Mouse (Mus musculus): ENCODE data around the gene Lrig2.

Lrig2 gene

GRCm38 (mm10) chr3:104367912-104368311 lies 143.8 kb downstream of the Lrig2 start:
- no peak for DNase-seq (ENCODE audit: low spot score)

GRCm38 (mm10) chr3:104361814-104362213 lies 149.9 kb downstream of the Lrig2 start:
- DNase-seq (ENCODE audit: low spot score): no peak

GRCm38 (mm10) chr3:104360325-104360724 lies 151.4 kb downstream of the Lrig2 start:
- DNase-seq (ENCODE audit: low spot score): no peak

- DNase-seq (ENCODE audit: low spot score): no peak
These were observed 152.2 kb downstream of the Lrig2 start for GRCm38 (mm10) chr3:104359225-104360135.

GRCm38 (mm10) chr3:104358747-104359146 lies 153.0 kb downstream of the Lrig2 start:
- no peak for DNase-seq (ENCODE audit: low spot score)

GRCm38 (mm10) chr3:104356106-104356505 lies 155.6 kb downstream of the Lrig2 start:
- no peak for DNase-seq (ENCODE audit: low spot score)

GRCm38 (mm10) chr3:104353884-104354283 lies 157.8 kb downstream of the Lrig2 start:
- DNase-seq (ENCODE audit: low spot score): no peak

- no peak for DNase-seq (ENCODE audit: low spot score)
These were observed 159.2 kb downstream of the Lrig2 start for GRCm38 (mm10) chr3:104352358-104353060.

- DNase-seq (ENCODE audit: low spot score): no peak
These were observed 161.3 kb downstream of the Lrig2 start for GRCm38 (mm10) chr3:104350253-104350945.

GRCm38 (mm10) chr3:104349847-104350228 lies 161.9 kb downstream of the Lrig2 start:
- no peak for DNase-seq (ENCODE audit: low spot score)

- peak; percentile 42 for DNase-seq (ENCODE audit: low spot score)
These were observed 162.4 kb downstream of the Lrig2 start for GRCm38 (mm10) chr3:104349203-104349846.
